Mouse (Mus musculus) right cerebral cortex, postnatal 4 days (tissue): ENCODE measurements at regions not wholly inside any gene's neighbourhood (a gene's known extent, or its start where the extent isn't known, plus 50 kb on each side); places are given as distances from the start of the nearest gene placed in this dataset.
A peak's percentile ranks its signal among the peaks of the same experiment; 100 is the strongest.

Experiments
- DNase-seq: peaks from one replicate; pipeline ENCODE4 v3.0.0-alpha.2; 2022

- no peak for DNase-seq
Measured at GRCm38 (mm10) chr9:78917336-78917735, 302.0 kb downstream of the Cd109 start.

- DNase-seq, result no peak
Measured at GRCm38 (mm10) chr9:78925977-78926593, 310.7 kb downstream of the Cd109 start.

- DNase-seq, result no peak
Measured at GRCm38 (mm10) chr9:78941648-78942047, 326.3 kb downstream of the Cd109 start.

- DNase-seq, result no peak
Measured at GRCm38 (mm10) chr9:78964813-78965212, 349.5 kb downstream of the Cd109 start.

- no peak for DNase-seq
Measured at GRCm38 (mm10) chr9:78965226-78965950, 350.0 kb downstream of the Cd109 start.

GRCm38 (mm10) chr9:78971731-78972130 lies 356.4 kb downstream of the Cd109 start:
- DNase-seq, result no peak

- DNase-seq, result no peak
Measured at GRCm38 (mm10) chr9:78983734-78984133, 368.4 kb downstream of the Cd109 start.

- no peak for DNase-seq
Measured at GRCm38 (mm10) chr9:78985184-78985864, 370.0 kb downstream of the Cd109 start.

GRCm38 (mm10) chr9:78991310-78991709 lies 376.0 kb downstream of the Cd109 start:
- no peak for DNase-seq

- no peak for DNase-seq
Measured at GRCm38 (mm10) chr9:79001081-79001480, 385.7 kb downstream of the Cd109 start.

- no peak for DNase-seq
Measured at GRCm38 (mm10) chr9:79001930-79002329, 386.6 kb downstream of the Cd109 start.

GRCm38 (mm10) chr9:79004296-79004980 lies 389.1 kb downstream of the Cd109 start:
- DNase-seq, result peak; percentile 18

GRCm38 (mm10) chr9:79022291-79022690 lies 406.9 kb downstream of the Cd109 start:
- DNase-seq, result no peak

- DNase-seq, result no peak
Measured at GRCm38 (mm10) chr9:79028234-79028633, 412.9 kb downstream of the Cd109 start.

- DNase-seq, result no peak
Measured at GRCm38 (mm10) chr9:79029456-79029855, 414.1 kb downstream of the Cd109 start.

- no peak for DNase-seq
Measured at GRCm38 (mm10) chr9:79035677-79036076, 420.3 kb downstream of the Cd109 start.

- no peak for DNase-seq
Measured at GRCm38 (mm10) chr9:79037054-79037453, 421.7 kb downstream of the Cd109 start.

- no peak for DNase-seq
Measured at GRCm38 (mm10) chr9:79038971-79039370, 423.6 kb downstream of the Cd109 start.

- DNase-seq, result no peak
Measured at GRCm38 (mm10) chr9:79044344-79044743, 429.0 kb downstream of the Cd109 start.

- peak; percentile 23 for DNase-seq
Measured at GRCm38 (mm10) chr9:79045314-79045713, 430.0 kb downstream of the Cd109 start.

- no peak for DNase-seq
Measured at GRCm38 (mm10) chr9:79071961-79072360, 456.6 kb downstream of the Cd109 start.

GRCm38 (mm10) chr9:79109611-79110010 lies 494.3 kb downstream of the Cd109 start:
- no peak for DNase-seq

- no peak for DNase-seq
Measured at GRCm38 (mm10) chr9:79111326-79111725, 496.0 kb downstream of the Cd109 start.
